Mouse (Mus musculus): ENCODE results near the gene Papln. TPM values are rescaled to one million over a fixed set of nuclear protein-coding genes. Genes with fewer than 3 reads are reported as not detected.

Gene Papln
- polyA plus RNA-seq, 1 experiment from 2014 or later: 4.3 TPM

DNA sequence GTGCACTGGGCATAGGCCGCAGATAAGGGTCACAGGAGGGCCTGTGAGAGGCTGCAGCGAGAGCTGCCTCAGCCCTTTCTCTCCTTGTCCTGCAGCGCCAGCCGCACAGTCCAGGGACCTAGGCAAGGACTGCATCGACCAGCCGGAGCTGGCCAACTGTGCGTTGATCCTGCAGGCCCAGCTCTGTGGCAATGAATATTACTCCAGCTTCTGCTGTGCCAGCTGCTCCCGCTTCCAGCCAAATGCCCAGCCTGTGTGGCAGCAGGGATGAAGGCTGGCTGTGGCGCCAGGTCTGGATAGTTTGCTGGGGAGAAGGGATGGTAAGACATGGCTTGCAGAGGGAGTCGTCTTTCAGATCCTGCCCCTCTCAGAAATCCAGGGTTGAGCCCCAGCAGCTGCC, 28.3 kb downstream of the Papln start:
- Histone ChIP-seq H3K4me2 (ENCODE audit: low read depth, low read length) (no peak overlapping the region), H3K4me1 (ENCODE audit: control insufficient read depth, insufficient read depth, low read length) (no peaks in the 10 kb centered on the region), H3K9ac (ENCODE audit: low read length) (no peak overlapping the region), H3K27me3 (ENCODE audit: control insufficient read depth, insufficient read depth, low read length) (no peaks in the 10 kb centered on the region), H3K9me3 (replicated peaks; ENCODE audit: control insufficient read depth, low read length) (no peaks in the 10 kb centered on the region), H3K4me3 (replicated peaks; ENCODE audit: low read length) (no peak overlapping the region), H3K36me3 (ENCODE audit: control insufficient read depth, insufficient read depth, low read length) (no peaks in the 10 kb centered on the region; the same call in none of the 2 replicates), H3K27ac (ENCODE audit: low read length) (no peak overlapping the region)
- 85% methylated on average over 10 of the region's 10 CpGs for WGBS
- ATAC-seq (ENCODE audit: insufficient read depth, low FRiP score): no peak

DNA sequence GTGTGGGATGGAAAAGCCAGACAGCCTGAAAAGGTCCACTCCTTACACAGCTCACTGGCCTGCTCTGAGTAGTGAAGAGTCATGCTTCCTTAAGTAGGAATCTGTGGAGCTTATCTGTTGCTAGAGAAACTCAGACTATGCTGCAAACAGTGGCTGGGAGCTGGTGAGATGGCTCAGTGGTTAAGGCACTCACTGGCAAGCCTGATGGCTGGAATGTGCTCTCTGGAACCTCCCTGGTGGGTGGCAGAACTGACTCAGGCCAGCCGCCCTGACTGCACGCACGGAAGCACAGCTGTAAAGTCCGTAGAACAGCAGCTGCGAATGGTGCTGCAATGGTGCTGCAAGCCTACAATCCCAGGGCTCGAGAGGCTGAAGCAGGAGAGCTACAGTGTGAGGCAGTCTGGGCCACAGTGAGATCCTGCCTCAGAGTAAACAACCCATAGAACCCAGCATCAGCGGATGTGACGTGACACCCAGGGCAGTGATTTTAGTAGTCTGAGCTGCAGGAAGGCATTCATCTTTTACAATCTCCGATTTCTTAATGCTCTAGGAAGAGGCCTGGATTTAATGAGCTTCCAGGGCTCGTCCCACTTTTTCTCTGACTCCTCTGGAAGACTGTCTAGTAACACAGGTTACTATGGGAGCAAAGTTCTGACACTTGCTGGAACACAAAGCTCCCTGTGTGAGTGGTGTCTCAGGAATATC, 29.4 kb downstream of the Papln start:
- Histone ChIP-seq H3K36me3 (ENCODE audit: control insufficient read depth, insufficient read depth, low read length) (no peaks in the 10 kb centered on the region; the same call in none of the 2 replicates), H3K9ac (ENCODE audit: low read length) (no peak overlapping the region), H3K4me1 (ENCODE audit: control insufficient read depth, insufficient read depth, low read length) (no peaks in the 10 kb centered on the region), H3K9me3 (replicated peaks; ENCODE audit: control insufficient read depth, low read length) (no peaks in the 10 kb centered on the region), H3K4me2 (ENCODE audit: low read depth, low read length) (no peak overlapping the region), H3K27ac (ENCODE audit: low read length) (no peak overlapping the region), H3K4me3 (replicated peaks; ENCODE audit: low read length) (no peak overlapping the region), H3K27me3 (ENCODE audit: control insufficient read depth, insufficient read depth, low read length) (no peaks in the 10 kb centered on the region)
- 70% methylated on average over 10 of the region's 10 CpGs for WGBS
- no peak for ATAC-seq (ENCODE audit: insufficient read depth, low FRiP score)

DNA sequence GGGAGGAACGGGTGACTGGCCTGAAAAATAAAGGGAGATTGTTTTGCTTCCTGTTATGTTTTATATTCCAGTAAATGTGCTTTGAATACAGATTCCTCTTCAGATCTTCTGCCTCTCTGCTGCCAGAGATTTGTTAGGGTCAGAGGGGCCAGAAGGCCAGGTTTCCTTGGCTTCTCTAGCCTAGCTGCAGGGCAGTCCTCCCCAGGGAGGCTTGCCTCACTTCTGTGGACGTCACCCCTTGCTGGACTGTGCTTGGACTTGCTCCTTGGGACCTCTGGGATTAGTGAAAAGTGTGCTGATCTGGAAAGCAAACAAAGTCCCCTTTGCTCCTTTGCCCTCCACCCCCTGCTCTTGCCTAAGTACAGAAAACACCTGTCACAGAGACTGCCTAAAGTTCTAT, 31.6 kb downstream of the Papln start:
- no peak overlapping the region for H3K27ac ChIP-seq (ENCODE audit: low read length)
- no peak overlapping the region for H3K9ac ChIP-seq (ENCODE audit: low read length)
- H3K9me3 ChIP-seq (replicated peaks; ENCODE audit: control insufficient read depth, low read length): no peaks in the 10 kb centered on the region
- WGBS: 47% methylated on average over 2 of the region's 2 CpGs
- no peak for ATAC-seq (ENCODE audit: insufficient read depth, low FRiP score)
- no peaks in the 10 kb centered on the region for H3K4me1 ChIP-seq (ENCODE audit: control insufficient read depth, insufficient read depth, low read length)
- H3K36me3 ChIP-seq (ENCODE audit: control insufficient read depth, insufficient read depth, low read length): no peaks in the 10 kb centered on the region; the same call in none of the 2 replicates
- H3K4me2 ChIP-seq (ENCODE audit: low read depth, low read length): no peak overlapping the region
- no peaks in the 10 kb centered on the region for H3K27me3 ChIP-seq (ENCODE audit: control insufficient read depth, insufficient read depth, low read length)
- no peak overlapping the region for H3K4me3 ChIP-seq (replicated peaks; ENCODE audit: low read length)

DNA sequence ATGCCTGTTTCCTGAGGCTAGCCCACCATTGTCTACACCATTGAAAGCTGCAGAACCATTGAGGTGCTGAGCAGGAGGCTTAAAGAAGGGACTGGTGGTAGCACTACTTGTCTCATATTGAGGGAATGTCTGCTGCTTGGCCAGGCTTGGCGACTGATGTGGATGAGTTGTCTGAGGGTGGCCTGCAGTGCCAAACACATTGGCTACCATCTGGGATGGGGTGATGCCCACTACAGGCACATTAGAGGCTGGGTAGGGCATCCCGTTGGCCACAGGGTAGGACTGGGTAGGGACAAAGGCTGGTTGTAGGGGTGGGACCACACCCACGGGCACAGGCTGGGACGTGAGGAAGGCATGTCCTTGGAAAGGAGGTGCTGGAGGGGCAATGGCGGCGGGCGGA, 32.2 kb downstream of the Papln start:
- Histone ChIP-seq H3K4me3 (replicated peaks; ENCODE audit: low read length) (no peak overlapping the region), H3K9me3 (replicated peaks; ENCODE audit: control insufficient read depth, low read length) (no peaks in the 10 kb centered on the region), H3K4me2 (ENCODE audit: low read depth, low read length) (no peak overlapping the region), H3K36me3 (ENCODE audit: control insufficient read depth, insufficient read depth, low read length) (no peaks in the 10 kb centered on the region; the same call in none of the 2 replicates), H3K27me3 (ENCODE audit: control insufficient read depth, insufficient read depth, low read length) (no peaks in the 10 kb centered on the region), H3K4me1 (ENCODE audit: control insufficient read depth, insufficient read depth, low read length) (no peaks in the 10 kb centered on the region), H3K9ac (ENCODE audit: low read length) (no peak overlapping the region), H3K27ac (ENCODE audit: low read length) (no peak overlapping the region)
- WGBS: 75% methylated on average over 7 of the region's 7 CpGs
- ATAC-seq (ENCODE audit: insufficient read depth, low FRiP score): no peak

GRCm38 (mm10) chr12:83798313-83798712, 34.9 kb downstream of the Papln start:
- H3K4me3 ChIP-seq (replicated peaks; ENCODE audit: low read length): no peak overlapping the region
- H3K27ac ChIP-seq (ENCODE audit: low read length): no peak overlapping the region
- no peaks in the 10 kb centered on the region; the same call in none of the 2 replicates for H3K36me3 ChIP-seq (ENCODE audit: control insufficient read depth, insufficient read depth, low read length)
- 95% methylated on average over 5 of the region's 5 CpGs for WGBS
- H3K4me1 ChIP-seq (ENCODE audit: control insufficient read depth, insufficient read depth, low read length): no peaks in the 10 kb centered on the region
- ATAC-seq (ENCODE audit: insufficient read depth, low FRiP score): no peak
- H3K4me2 ChIP-seq (ENCODE audit: low read depth, low read length): no peak overlapping the region
- no peaks in the 10 kb centered on the region for H3K27me3 ChIP-seq (ENCODE audit: control insufficient read depth, insufficient read depth, low read length)
- H3K9me3 ChIP-seq (replicated peaks; ENCODE audit: control insufficient read depth, low read length): no peaks in the 10 kb centered on the region
- H3K9ac ChIP-seq (ENCODE audit: low read length): no peak overlapping the region

DNA sequence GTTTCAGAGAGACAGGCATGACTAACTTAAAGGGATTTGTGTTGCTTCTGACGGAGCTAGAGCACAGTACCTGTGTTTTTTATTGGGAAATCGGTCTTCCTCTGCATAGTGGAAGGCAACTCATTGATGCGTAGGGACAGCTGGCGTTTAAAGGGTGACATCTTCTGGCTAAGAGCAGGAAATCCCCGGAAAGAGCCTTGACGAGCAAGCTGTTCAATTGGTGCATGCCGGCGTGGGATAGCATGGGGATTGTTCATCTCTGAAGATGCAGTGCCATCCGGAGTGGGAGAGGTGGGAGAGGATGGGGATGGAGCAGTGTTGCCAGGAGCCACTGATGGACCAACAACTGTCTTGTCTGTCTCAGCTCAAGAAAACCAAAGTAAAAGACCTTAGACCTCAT, 37.5 kb downstream of the Papln start:
- 62% methylated on average over 9 of the region's 9 CpGs for WGBS
- no peaks in the 10 kb centered on the region for H3K4me1 ChIP-seq (ENCODE audit: control insufficient read depth, insufficient read depth, low read length)
- H3K36me3 ChIP-seq (ENCODE audit: control insufficient read depth, insufficient read depth, low read length): peaks cover 15% of the 10 kb centered on the region; the same call in 1 of the 2 replicates
- H3K4me2 ChIP-seq (ENCODE audit: low read depth, low read length): no peak overlapping the region
- no peak overlapping the region for H3K4me3 ChIP-seq (replicated peaks; ENCODE audit: low read length)
- H3K9ac ChIP-seq (ENCODE audit: low read length): no peak overlapping the region
- ATAC-seq (ENCODE audit: insufficient read depth, low FRiP score): no peak
- no peak overlapping the region for H3K27ac ChIP-seq (ENCODE audit: low read length)
- no peaks in the 10 kb centered on the region for H3K27me3 ChIP-seq (ENCODE audit: control insufficient read depth, insufficient read depth, low read length)
- no peaks in the 10 kb centered on the region for H3K9me3 ChIP-seq (replicated peaks; ENCODE audit: control insufficient read depth, low read length)

DNA sequence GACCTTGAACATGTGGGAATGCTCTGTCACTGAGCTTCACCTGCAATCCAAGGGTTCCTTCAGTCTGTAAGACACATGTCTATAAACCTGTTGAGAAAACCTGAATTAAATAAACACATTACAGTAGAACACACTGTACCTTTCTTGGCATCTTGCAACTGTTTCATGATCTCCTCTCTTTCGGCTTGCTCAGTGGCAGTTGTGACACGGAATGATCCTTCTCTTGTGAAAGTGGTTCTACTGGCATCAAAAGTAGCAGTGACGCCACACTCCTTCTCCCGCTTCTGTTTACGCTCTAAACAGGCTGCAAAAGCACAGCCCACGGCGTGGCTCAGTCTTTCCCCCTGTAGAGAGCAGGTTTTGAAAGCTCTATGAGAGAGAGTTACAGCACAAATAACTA, 40.2 kb downstream of the Papln start:
- Histone ChIP-seq H3K9me3 (replicated peaks; ENCODE audit: control insufficient read depth, low read length) (no peaks in the 10 kb centered on the region), H3K9ac (ENCODE audit: low read length) (no peak overlapping the region), H3K4me3 (replicated peaks; ENCODE audit: low read length) (no peak overlapping the region), H3K27ac (ENCODE audit: low read length) (no peak overlapping the region), H3K4me1 (ENCODE audit: control insufficient read depth, insufficient read depth, low read length) (no peaks in the 10 kb centered on the region), H3K4me2 (ENCODE audit: low read depth, low read length) (no peak overlapping the region), H3K36me3 (ENCODE audit: control insufficient read depth, insufficient read depth, low read length) (peaks cover 33% of the 10 kb centered on the region), H3K27me3 (ENCODE audit: control insufficient read depth, insufficient read depth, low read length) (no peaks in the 10 kb centered on the region)
- no peak for ATAC-seq (ENCODE audit: insufficient read depth, low FRiP score)
- 90% methylated on average over 7 of the region's 7 CpGs for WGBS

DNA sequence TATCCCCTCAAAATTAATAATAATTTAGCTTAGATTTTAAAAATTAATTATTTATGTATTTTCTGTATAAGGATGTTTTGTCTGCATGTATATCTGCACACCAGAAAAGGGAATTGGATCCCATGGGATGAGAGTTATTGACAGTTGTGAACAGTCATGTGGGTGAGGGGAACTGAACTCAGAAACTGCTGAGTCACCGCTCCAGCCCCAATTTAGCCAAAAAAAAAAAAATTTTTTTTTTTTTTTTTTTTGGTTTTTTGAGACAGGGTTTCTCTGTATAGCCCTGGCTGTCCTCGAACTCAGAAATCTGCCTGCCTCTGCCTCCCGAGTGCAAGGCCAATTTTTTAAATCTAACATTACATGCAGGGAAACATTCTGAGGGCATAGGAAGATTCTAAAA, 48.5 kb downstream of the Papln start:
- H3K27ac ChIP-seq (ENCODE audit: low read length): no peak overlapping the region
- 98% methylated on average over 3 of the region's 3 CpGs for WGBS
- H3K9me3 ChIP-seq (replicated peaks; ENCODE audit: control insufficient read depth, low read length): no peaks in the 10 kb centered on the region
- H3K36me3 ChIP-seq (ENCODE audit: control insufficient read depth, insufficient read depth, low read length): peaks cover 9% of the 10 kb centered on the region
- no peaks in the 10 kb centered on the region for H3K4me1 ChIP-seq (ENCODE audit: control insufficient read depth, insufficient read depth, low read length)
- ATAC-seq (ENCODE audit: insufficient read depth, low FRiP score): no peak
- H3K4me3 ChIP-seq (replicated peaks; ENCODE audit: low read length): no peak overlapping the region
- no peak overlapping the region for H3K4me2 ChIP-seq (ENCODE audit: low read depth, low read length)
- no peak overlapping the region for H3K9ac ChIP-seq (ENCODE audit: low read length)
- no peaks in the 10 kb centered on the region for H3K27me3 ChIP-seq (ENCODE audit: control insufficient read depth, insufficient read depth, low read length)

DNA sequence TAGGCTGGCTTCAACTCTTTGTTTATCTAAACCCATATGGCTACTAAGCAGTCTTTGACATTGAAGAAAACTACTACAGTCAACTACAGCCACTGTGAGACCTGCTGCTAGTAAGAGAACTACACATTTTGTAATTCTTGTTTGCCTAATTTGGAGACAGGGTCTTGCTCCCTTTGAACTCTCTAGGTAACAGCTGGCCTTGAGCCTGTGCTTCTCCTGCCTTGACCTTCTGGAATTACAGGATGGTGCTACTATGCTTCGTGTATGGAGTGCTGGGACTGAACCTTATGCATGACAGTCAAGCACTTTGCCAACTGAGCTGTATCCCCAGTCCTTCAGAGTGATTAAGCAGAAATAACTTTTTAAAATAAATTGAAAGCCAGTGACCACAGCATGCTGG, 53.2 kb downstream of the Papln start:
- H3K9ac ChIP-seq (ENCODE audit: low read length): no peak overlapping the region
- H3K4me2 ChIP-seq (ENCODE audit: low read depth, low read length): no peak overlapping the region
- no peak overlapping the region for H3K4me3 ChIP-seq (replicated peaks; ENCODE audit: low read length)
- 68% methylated on average over 1 of the region's 1 CpGs for WGBS
- ATAC-seq (ENCODE audit: insufficient read depth, low FRiP score): no peak
- H3K27me3 ChIP-seq (ENCODE audit: control insufficient read depth, insufficient read depth, low read length): no peaks in the 10 kb centered on the region
- H3K36me3 ChIP-seq (ENCODE audit: control insufficient read depth, insufficient read depth, low read length): no peaks in the 10 kb centered on the region
- H3K4me1 ChIP-seq (ENCODE audit: control insufficient read depth, insufficient read depth, low read length): no peaks in the 10 kb centered on the region
- H3K9me3 ChIP-seq (replicated peaks; ENCODE audit: control insufficient read depth, low read length): no peaks in the 10 kb centered on the region
- H3K27ac ChIP-seq (ENCODE audit: low read length): no peak overlapping the region

All from stomach, embryonic 16.5 days (tissue).